Comparison of ENCODE assay signal across 12 mouse cellular contexts in genomic region chr5:93251001-93251760, GRCm38 (mm10). TPM values are rescaled to one million over a fixed set of nuclear protein-coding genes. Genes with fewer than 3 reads are reported as not detected.
DNase-seq lines count a peak whose midpoint lies in the region; ATAC-seq lines count a peak whose summit lies in the region.
"Had no signal": no experiment of that assay in that cellular context is flagged by ENCODE, and none has a peak within 500 bp of the region (broad histone marks: within the 10 kb centered on the region; RNA-seq: fewer than 3 reads in every experiment).

No protein-coding gene starts in this region.

- no peaks in the 10 kb centered on the region for H3K27me3 ChIP-seq in hindbrain, embryonic 11.5 days (ENCODE audit: control insufficient read depth, insufficient read depth, low read length)
- H3K27me3 ChIP-seq: hindbrain, embryonic 12.5 days; megakaryocyte, embryonic 14.5 days; neural tube, embryonic 13.5 days had no signal

- ATAC-seq in cerebellum, adult (ENCODE audit: insufficient number of reproducible peaks, low FRiP score, low TSS enrichment), result peak; percentile 84
- no peak for ATAC-seq in hindbrain, embryonic 11.5 days (ENCODE audit: low FRiP score)

- H3K27ac ChIP-seq in hindbrain, embryonic 11.5 days (ENCODE audit: low read depth, low read length), result no peak overlapping the region
- H3K27ac ChIP-seq: hindbrain, embryonic 12.5 days; neural tube, embryonic 13.5 days had no signal

- WGBS in hindbrain, embryonic 11.5 days, result 86% methylated on average over 12 of the region's 12 CpGs

- H3K9me3 ChIP-seq in hindbrain, embryonic 11.5 days (ENCODE audit: control insufficient read depth, low read length), result no peaks in the 10 kb centered on the region
- H3K9me3 ChIP-seq: hindbrain, embryonic 12.5 days; neural tube, embryonic 13.5 days had no signal

- H3K4me2 ChIP-seq in hindbrain, embryonic 11.5 days (replicated peaks; ENCODE audit: low read depth, low read length), result no peak overlapping the region
- H3K4me2 ChIP-seq: hindbrain, embryonic 12.5 days; neural tube, embryonic 13.5 days had no signal

- no peak overlapping the region for H3K9ac ChIP-seq in hindbrain, embryonic 11.5 days (ENCODE audit: low read depth, low read length)
- H3K9ac ChIP-seq: hindbrain, embryonic 12.5 days; neural tube, embryonic 13.5 days had no signal

- H3K4me3 ChIP-seq in hindbrain, embryonic 11.5 days (ENCODE audit: low read depth, low read length), result no peak overlapping the region
- H3K4me3 ChIP-seq: hindbrain, embryonic 12.5 days; megakaryocyte, embryonic 14.5 days; neural tube, embryonic 13.5 days had no signal

- DNase-seq in cerebellum, postnatal 4 days (ENCODE audit: low spot score in 2 of 2), result no peak
- peak; percentile 16 for DNase-seq in ovary, postnatal 36 days (ENCODE audit: low spot score)
- DNase-seq in ovary, postnatal 10 days (ENCODE audit: low spot score), result no peak
- peak; percentile 42 to 82 for DNase-seq in heart, adult 9 months (ENCODE audit: low spot score in 2 of 2)
- DNase-seq in c-Kit-positive CD71-positive TER-119-positive erythroid progenitor cells, embryonic 14.5 days (ENCODE audit: low spot score), result no peak
- no peak for DNase-seq in hindbrain, embryonic 11.5 days (ENCODE audit: low spot score)
- DNase-seq in layer of hippocampus, postnatal 10 days (ENCODE audit: low spot score in 2 of 2), result no peak
- DNase-seq: left cerebral cortex, postnatal 4 days had no signal

- H3K36me3 ChIP-seq in hindbrain, embryonic 11.5 days (ENCODE audit: control insufficient read depth, insufficient read depth, low read length), result no peaks in the 10 kb centered on the region
- H3K36me3 ChIP-seq: hindbrain, embryonic 12.5 days; neural tube, embryonic 13.5 days had no signal

- no peaks in the 10 kb centered on the region for H3K4me1 ChIP-seq in hindbrain, embryonic 11.5 days (replicated peaks; ENCODE audit: control insufficient read depth, insufficient read depth, low read length)
- H3K4me1 ChIP-seq: hindbrain, embryonic 12.5 days; megakaryocyte, embryonic 14.5 days; neural tube, embryonic 13.5 days had no signal

RNA-seq across cellular contexts. Expression of gene Ccng2, which starts 15.9 kb away (rescaled TPM):
- polyA plus RNA-seq in hindbrain, embryonic 11.5 days (2014; fragmentation: Nextera tagmentation; extraction: Ambion mirVana), result 96.1 and 102 TPM in 2 replicates
- total RNA-seq in layer of hippocampus, postnatal 10 days (2021), result 10 to 100 TPM; 42.6 to 52.7 TPM

RNA-seq across cellular contexts. Expression of gene 2010109A12Rik, which starts 44.9 kb away (rescaled TPM):
- 1.8 and 2.4 TPM in 2 replicates for polyA plus RNA-seq in hindbrain, embryonic 11.5 days (2014; fragmentation: Nextera tagmentation; extraction: Ambion mirVana)
- 1 to 10 TPM in 1 of 2 experiments, under 1 TPM in 1; 0.87 to 1.1 TPM for total RNA-seq in layer of hippocampus, postnatal 10 days (2021)

RNA-seq across cellular contexts. Expression of gene Ccni, which starts 44.9 kb away (rescaled TPM):
- polyA plus RNA-seq in hindbrain, embryonic 11.5 days (2014; fragmentation: Nextera tagmentation; extraction: Ambion mirVana), result 160 and 164 TPM in 2 replicates
- 100 to 1,000 TPM; 358 to 363 TPM for total RNA-seq in layer of hippocampus, postnatal 10 days (2021)

Comparison
In these comparisons a context has a peak if more than half of its experiments do, and no peak if none do; other contexts are left out.
1. DNase-seq: peak in ovary, postnatal 36 days (single experiment) and heart, adult 9 months (2 of 2); none in cerebellum, postnatal 4 days (0 of 2), ovary, postnatal 10 days (single experiment), c-Kit-positive CD71-positive TER-119-positive erythroid progenitor cells, embryonic 14.5 days (single experiment), hindbrain, embryonic 11.5 days (single experiment) and layer of hippocampus, postnatal 10 days (0 of 2).